Mouse (Mus musculus) retina, postnatal 1 day (tissue): ENCODE data around the gene Qsox2.

Experiments
- DNase-seq: peaks from one replicate; pipeline ENCODE4 v3.0.0-alpha.2; 2012

The Qsox2 gene

GRCm38 (mm10) chr2:26237290-26237782 is at the start of gene Qsox2:
Gene Qsox2 (minus strand): TSS chr2:26237525.
- DNase-seq: peak; percentile 97

- DNase-seq: no peak
These were observed 49.1 kb upstream of the Qsox2 start for GRCm38 (mm10) chr2:26286391-26286790.

- no peak for DNase-seq
These were observed 48.5 kb upstream of the Qsox2 start for GRCm38 (mm10) chr2:26285804-26286203.

- DNase-seq: no peak
These were observed 43.3 kb upstream of the Qsox2 start for GRCm38 (mm10) chr2:26280594-26280993.

GRCm38 (mm10) chr2:26279712-26280111 is 42.4 kb upstream of the Qsox2 start:
- no peak for DNase-seq

GRCm38 (mm10) chr2:26273611-26274010 is 36.3 kb upstream of the Qsox2 start:
- peak; percentile 79 for DNase-seq

- peak; percentile 23 for DNase-seq
These were observed 30.9 kb upstream of the Qsox2 start for GRCm38 (mm10) chr2:26268216-26268615.

GRCm38 (mm10) chr2:26266066-26266742 is 28.9 kb upstream of the Qsox2 start:
- no peak for DNase-seq

- no peak for DNase-seq
These were observed 27.8 kb upstream of the Qsox2 start for GRCm38 (mm10) chr2:26265095-26265494.

- no peak for DNase-seq
These were observed 27.3 kb upstream of the Qsox2 start for GRCm38 (mm10) chr2:26264646-26265045.

GRCm38 (mm10) chr2:26257315-26258096 is 20.2 kb upstream of the Qsox2 start:
- no peak for DNase-seq

- no peak for DNase-seq
These were observed 17.5 kb upstream of the Qsox2 start for GRCm38 (mm10) chr2:26254816-26255215.

GRCm38 (mm10) chr2:26252514-26253206 is 15.3 kb upstream of the Qsox2 start:
- DNase-seq: no peak

- no peak for DNase-seq
These were observed 10.2 kb upstream of the Qsox2 start for GRCm38 (mm10) chr2:26247531-26247930.

- peak; percentile 49 for DNase-seq
These were observed 3.5 kb upstream of the Qsox2 start for GRCm38 (mm10) chr2:26240841-26241240.

- peak; percentile 17 for DNase-seq
These were observed 3.0 kb upstream of the Qsox2 start for GRCm38 (mm10) chr2:26240330-26240729.

- no peak for DNase-seq
These were observed 540 bp downstream of the Qsox2 start for GRCm38 (mm10) chr2:26236681-26237289.

GRCm38 (mm10) chr2:26234771-26235170 is 2.6 kb downstream of the Qsox2 start:
- DNase-seq: no peak

GRCm38 (mm10) chr2:26234253-26234652 is 3.1 kb downstream of the Qsox2 start:
- DNase-seq: no peak

GRCm38 (mm10) chr2:26231366-26231765 is 6.0 kb downstream of the Qsox2 start:
- DNase-seq: no peak

- no peak for DNase-seq
These were observed 7.1 kb downstream of the Qsox2 start for GRCm38 (mm10) chr2:26230253-26230652.

GRCm38 (mm10) chr2:26227788-26228187 is 9.5 kb downstream of the Qsox2 start:
- peak; percentile 81 for DNase-seq

- no peak for DNase-seq
These were observed 12.1 kb downstream of the Qsox2 start for GRCm38 (mm10) chr2:26225242-26225641.
